Mouse (Mus musculus) lung, adult 2 months (tissue): ENCODE measurements at regions not wholly inside any gene's neighbourhood (a gene's known extent, or its start where the extent isn't known, plus 50 kb on each side); places are given as distances from the start of the nearest gene placed in this dataset.

Experiments used
- CTCF ChIP-seq: fragments of 200-500 bp; IDR thresholded peaks from 2 replicates; pipeline ENCODE4 v1.5.1; 2011; ENCODE audit warnings: mild to moderate bottlenecking, low read length, control low read depth; ENCODE audit not compliant: insufficient read depth
- POLR2A ChIP-seq: fragments of 200-500 bp; IDR thresholded peaks from 2 replicates; pipeline ENCODE4 v1.6.1; 2011; ENCODE audit warnings: low read depth, mild to moderate bottlenecking, control low read depth, low read length, borderline replicate concordance; ENCODE audit errors: extremely low read depth

- TF ChIP-seq POLR2A (no peak), CTCF (no peak)
These were observed 75.9 kb downstream of the Gm13691 start for GRCm38 (mm10) chr2:84066151-84066693.
